Mouse (Mus musculus): Measurements from ENCODE around the gene Gprin1.
A peak's percentile ranks its signal among the peaks of the same experiment; 100 is the strongest.

The Gprin1 gene

GRCm38 (mm10) chr13:54759496-54759895 lies 9.8 kb upstream of the Gprin1 start:
- no peak for DNase-seq

GRCm38 (mm10) chr13:54758756-54759470 lies 9.2 kb upstream of the Gprin1 start:
- no peak for DNase-seq

- DNase-seq, result peak; percentile 87
Observed at GRCm38 (mm10) chr13:54758045-54758755, 8.5 kb upstream of the Gprin1 start.

- no peak for DNase-seq
Observed at GRCm38 (mm10) chr13:54757093-54757830, 7.6 kb upstream of the Gprin1 start.

GRCm38 (mm10) chr13:54756156-54756712 lies 6.6 kb upstream of the Gprin1 start:
- DNase-seq, result no peak

GRCm38 (mm10) chr13:54755201-54755830 lies 5.6 kb upstream of the Gprin1 start:
- no peak for DNase-seq

GRCm38 (mm10) chr13:54754169-54755080 lies 4.8 kb upstream of the Gprin1 start:
- no peak for DNase-seq

GRCm38 (mm10) chr13:54753733-54754132 lies 4.1 kb upstream of the Gprin1 start:
- no peak for DNase-seq

GRCm38 (mm10) chr13:54752656-54753055 lies 3.0 kb upstream of the Gprin1 start:
- no peak for DNase-seq

- peak; percentile 39 for DNase-seq
Observed at GRCm38 (mm10) chr13:54750699-54751098, 1.0 kb upstream of the Gprin1 start.

GRCm38 (mm10) chr13:54749061-54749863 lies 412 bp downstream of the Gprin1 start:
- DNase-seq, result peak; percentile 60

- DNase-seq, result no peak
Observed at GRCm38 (mm10) chr13:54748721-54749060, 983 bp downstream of the Gprin1 start.

GRCm38 (mm10) chr13:54748190-54748589 lies 1.5 kb downstream of the Gprin1 start:
- DNase-seq, result no peak

- DNase-seq, result no peak
Observed at GRCm38 (mm10) chr13:54746896-54747295, 2.8 kb downstream of the Gprin1 start.

GRCm38 (mm10) chr13:54746110-54746509 lies 3.6 kb downstream of the Gprin1 start:
- no peak for DNase-seq

- DNase-seq, result no peak
Observed at GRCm38 (mm10) chr13:54738213-54738601, 11.5 kb downstream of the Gprin1 start.

GRCm38 (mm10) chr13:54737488-54738212 lies 12.0 kb downstream of the Gprin1 start:
- peak; percentile 22 for DNase-seq

GRCm38 (mm10) chr13:54736931-54737330 lies 12.7 kb downstream of the Gprin1 start:
- DNase-seq, result no peak

- DNase-seq, result no peak
Observed at GRCm38 (mm10) chr13:54726131-54726530, 23.5 kb downstream of the Gprin1 start.

- no peak for DNase-seq
Observed at GRCm38 (mm10) chr13:54723143-54723542, 26.5 kb downstream of the Gprin1 start.
